Mouse (Mus musculus) embryo, embryonic 10.5 days (tissue): ENCODE data around the gene Aarsd1.
"Not testable (repeated sequence)": the region's sequence is repeated elsewhere in the genome, so short reads cannot be mapped to it uniquely, and the experiment has no call there.

Experiments
- DNase-seq: peaks from one replicate; pipeline ENCODE4 v3.0.0-alpha.2; 2015; ENCODE audit warnings: low spot score

Aarsd1 gene

DNA sequence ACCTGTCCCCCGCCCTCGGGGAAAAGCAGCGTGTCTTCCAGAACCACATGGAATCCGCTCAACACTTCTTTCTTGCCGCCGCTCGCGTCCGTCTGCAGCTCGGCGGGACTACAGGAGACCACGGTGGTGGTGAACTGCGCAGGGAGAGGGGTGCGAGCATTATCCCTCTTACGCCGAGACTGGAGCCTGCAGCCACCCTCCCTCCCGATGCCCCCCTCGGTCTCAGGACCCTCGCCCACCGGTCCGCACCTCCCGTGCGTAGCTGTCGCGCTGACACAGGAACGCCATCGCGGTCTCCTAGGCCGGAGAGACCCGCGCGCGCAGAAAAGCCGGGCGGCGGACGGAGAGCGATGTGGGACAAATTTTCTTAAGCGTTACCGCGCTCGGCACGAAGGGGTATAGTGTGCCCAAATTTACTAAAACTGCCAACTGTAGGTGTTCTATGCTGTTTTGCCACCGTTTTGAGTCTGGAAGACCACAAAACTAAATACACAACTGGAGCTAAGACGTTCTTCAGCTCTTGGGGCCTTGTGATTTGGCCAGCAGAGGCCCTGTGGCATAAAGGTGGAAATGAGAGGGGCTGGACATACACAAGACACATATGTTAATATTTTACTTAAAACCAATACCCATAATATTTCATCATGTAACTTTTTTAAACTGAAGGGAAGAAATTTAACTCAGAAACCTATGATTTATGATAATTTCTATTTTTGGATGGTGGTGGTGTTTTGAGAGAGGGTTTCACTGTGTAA is at the start of gene Aarsd1:
Gene Aarsd1, minus strand, starts transcription at position 515 of the 755 bp plus-strand sequence.
- DNase-seq = peak; percentile 89

DNA sequence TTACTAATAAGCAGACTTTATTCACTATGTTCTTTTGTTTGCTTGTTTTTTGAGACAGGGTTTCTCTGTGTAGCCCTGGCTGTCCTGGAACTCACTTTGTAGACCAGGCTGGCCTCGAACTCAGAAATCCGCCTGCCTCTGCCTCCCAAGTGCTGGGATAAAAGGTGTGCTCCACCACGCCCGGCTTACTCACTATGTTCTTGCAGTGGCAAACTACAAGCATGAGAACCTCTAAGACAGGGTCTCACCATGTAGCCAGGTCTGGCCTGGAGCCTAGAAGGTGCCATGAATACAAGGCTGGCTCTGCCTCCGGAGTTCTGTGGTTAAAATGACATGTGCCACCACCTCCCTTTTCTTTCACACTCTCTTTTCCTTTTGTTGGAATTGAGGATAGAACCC is 49.1 kb upstream of the Aarsd1 start:
- not testable (repeated sequence) for DNase-seq

DNA sequence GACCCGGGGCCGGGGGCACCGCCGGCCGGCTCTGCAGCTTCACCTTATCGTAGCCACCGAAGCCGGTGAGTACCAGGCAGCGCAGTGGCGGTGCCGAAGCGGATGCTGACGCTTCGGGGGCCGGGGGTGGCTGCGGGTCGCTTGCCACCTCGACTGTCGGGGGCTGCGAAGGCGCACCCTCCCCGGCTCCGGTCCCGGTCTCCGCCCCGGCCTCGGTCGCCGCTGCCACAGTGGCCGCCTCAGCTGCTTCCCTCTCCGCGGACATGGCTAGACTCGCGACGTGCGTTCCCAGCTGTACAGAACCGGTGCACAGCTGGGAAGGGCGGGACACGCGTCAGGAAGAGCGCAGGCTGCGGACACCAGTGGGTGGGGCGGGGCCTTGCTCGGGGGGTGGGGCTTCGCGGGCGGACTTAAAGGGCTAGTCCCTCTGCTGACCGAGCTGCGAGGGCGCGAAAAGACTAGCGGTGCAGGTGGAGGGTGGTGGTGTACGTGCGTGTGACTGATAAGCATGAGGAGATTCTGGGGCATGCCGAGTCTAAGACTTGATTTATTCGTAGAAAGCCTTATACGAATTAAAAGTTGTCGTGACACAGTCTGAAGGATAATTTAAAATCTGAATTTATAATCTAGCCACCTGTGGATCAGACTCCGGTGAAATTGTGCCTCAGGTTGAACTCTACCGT is 48.6 kb upstream of the Aarsd1 start, which contains the start of gene Vat1:
Gene Vat1, minus strand, starts transcription at position 362 of the 683 bp plus-strand sequence.
- DNase-seq = peak; percentile 71

DNA sequence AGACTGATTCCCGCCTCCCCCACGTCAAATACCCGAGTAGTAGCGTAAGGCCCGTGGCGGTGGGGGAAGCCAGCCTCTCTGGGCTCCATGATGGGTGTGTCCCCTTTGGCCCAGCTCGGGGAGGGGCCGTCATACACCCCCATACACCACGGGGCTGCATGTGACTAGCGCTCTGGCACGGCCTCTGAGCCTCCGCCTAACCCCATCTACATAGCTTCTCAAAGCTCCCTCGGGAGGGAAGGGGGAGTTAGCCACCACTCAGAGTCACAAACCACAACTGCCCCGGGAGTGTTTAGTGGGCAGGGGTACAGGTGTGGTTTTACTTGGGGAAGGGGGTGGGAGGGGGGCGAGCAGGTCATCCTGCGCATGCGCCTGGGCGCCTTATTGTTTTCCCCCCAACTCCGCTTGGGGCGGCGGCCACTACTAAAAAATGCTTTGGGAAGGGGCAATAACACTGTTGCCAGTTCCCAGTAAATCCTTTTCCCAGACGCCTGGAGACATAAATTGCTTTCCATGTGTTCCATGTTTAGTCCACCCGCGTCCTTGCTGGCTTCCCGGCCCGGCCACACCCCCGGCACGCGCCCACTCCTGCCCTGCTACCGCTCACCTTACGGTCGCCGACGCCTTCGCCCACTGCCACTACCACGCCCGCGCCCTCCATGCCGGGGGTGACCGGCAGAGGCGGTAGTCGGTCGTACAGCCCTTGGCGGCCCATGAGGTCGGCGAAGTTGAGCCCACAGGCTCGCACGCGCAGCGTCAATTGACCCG is 47.9 kb upstream of the Aarsd1 start:
- peak; percentile 74 for DNase-seq

DNA sequence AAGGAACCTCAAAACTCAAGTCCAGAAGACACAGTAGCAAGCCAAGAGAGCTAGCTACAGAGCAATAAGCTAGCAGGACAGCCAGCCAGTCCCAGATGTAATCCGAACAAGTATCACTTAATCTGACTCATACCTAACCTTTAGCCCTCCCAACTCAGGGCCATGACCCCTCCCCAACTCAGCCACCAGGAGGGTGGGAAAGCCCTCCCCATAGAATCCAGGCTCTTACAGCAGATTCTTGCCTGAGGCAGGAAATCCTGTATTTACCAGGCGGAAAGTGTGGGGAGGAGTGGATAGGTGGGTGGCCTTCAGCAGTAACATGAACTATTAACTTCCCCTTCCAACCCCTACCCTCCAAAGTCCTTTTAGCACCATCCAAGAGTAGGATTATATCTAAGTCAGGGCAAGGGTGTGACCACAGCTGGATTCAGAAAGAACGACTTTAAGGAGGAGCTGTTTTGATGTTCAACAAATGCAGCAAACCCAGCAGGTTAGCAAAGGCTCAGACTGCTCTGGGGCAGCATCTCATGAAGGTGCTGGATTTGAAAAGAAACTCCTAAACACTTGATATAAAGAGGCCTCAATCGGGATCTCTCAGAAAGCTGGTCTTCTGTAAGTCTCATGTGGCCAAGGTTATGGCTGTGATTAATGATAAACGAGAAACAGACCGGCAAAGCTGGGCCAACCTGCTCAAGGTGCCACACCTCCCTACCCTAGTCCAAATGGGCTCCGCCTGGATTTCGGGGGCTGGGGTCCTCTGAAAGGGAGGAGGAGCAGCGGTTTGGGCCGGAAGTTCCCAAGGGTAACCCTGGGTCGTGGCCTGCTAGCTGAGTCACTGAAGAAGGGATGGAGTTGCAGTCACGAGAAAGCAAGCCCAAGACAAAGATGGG is 47.0 kb upstream of the Aarsd1 start, which contains the start of gene Rnd2:
Gene Rnd2, plus strand, starts transcription at position 789 of the 890 bp plus-strand sequence.
- no peak for DNase-seq

DNA sequence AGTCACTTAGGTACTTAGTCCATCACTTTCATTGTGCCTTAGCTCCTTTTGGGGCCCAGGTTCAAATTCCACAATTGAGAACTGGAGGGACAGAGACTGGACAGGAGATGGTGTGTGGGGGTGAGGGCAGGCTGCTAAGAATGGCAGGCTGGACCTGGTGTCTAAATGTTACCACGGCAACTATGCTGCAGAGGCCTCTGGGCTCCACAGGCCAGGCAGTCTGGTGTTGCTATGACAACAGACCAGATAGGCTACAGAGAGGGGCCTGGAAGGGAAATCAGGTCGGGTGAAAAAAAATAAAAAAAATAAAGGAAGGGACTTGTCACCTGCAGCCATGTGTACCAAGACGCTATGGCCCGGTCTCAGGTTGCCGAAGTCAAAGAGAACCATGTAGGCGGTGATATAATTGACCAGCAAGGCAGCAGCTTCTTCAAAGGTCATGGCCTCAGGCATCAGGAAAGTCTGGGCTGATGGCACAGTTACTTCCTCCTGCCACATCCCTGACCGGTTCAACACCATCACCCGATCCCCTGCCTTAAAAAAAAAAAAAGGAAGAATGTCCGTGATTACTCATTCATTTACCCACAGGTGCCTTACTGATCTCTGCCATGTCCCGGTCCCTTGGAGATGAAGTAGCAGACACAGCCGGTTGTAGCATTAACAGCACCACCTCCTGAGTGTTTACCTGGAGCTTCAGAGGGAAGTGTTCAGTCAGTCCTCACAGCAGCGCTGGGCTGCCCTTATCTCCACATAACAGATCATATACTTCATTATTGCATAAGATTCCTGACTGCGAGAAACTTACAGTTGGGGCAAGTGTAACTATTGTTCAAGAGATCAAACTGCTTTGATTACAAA is 45.4 kb upstream of the Aarsd1 start:
- DNase-seq = peak; percentile 78

DNA sequence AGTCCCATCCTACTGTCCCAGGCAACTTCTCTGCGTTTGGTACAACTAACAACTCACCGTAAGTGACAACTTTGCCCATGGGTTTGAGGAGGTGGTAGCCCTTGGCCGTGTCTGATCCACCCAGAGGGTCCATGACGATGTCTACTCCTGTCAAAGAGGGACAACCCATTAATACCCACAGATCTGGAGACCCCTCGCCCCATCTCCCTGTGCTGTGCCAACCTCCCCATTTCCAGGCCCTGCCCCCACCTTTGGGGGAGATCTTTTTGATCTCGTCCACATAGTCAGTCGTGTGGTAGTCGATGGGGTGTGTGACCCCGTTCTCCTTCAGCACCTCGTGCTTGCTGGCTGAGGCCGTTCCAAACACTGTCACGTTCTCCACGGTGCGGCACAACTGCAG is 44.7 kb upstream of the Aarsd1 start:
- no peak for DNase-seq

DNA sequence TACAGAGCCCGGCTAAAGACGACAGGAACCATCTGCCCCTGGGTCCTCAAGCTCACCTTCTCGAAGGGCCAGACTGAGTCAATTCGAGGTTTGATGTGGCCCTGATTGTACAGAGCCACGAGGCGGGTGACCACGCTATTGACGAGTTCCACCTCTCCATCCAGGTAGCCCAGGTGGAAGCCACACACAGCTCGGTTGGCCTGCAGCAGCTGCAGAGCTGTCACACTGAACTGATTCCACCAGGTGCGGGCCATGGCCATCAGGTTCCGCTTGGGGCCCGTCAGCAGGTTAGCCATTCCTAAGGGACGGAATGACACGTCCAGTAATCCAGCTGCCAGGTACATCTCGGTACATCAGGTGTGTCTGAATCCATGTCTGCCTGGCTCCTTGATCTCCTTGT is 42.9 kb upstream of the Aarsd1 start:
- no peak for DNase-seq

DNA sequence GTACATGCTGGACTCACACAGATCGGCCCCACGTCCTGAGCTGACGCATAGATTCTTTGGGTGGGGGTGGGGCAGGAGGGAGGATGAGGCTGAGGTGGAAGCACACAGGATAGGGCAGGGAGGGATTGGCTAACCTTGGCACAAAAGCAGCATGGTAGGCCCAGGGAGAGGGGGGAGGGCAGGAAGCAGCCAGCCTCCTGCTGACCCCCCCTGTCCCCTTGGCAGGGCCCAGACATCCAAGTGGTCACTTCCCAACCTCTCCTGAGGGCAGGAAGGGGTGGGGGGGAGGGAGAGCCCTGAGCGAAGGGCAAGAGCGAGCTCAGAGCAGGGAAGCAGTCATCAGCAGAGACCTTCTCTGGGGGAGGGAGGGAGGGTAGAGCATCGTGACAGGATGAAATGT is 42.3 kb upstream of the Aarsd1 start:
- DNase-seq = no peak

DNA sequence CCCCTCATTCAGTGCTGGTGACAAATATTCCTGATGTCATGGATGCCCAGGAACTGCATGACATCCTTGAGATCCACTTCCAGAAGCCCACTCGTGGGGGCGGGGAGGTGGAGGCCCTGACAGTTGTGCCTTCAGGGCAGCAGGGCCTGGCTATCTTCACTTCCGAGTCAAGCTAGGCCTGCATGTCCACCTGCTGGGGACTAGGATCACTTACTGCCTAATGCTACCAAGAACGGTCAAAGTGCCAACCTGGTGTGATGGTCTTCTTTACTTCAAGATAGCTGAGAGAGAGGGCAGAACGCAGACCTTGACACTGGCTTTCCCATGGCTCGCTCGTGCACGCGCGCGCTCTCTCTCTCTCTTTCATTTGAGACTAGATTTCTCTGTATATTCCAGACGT is 40.8 kb upstream of the Aarsd1 start:
- no peak for DNase-seq

DNA sequence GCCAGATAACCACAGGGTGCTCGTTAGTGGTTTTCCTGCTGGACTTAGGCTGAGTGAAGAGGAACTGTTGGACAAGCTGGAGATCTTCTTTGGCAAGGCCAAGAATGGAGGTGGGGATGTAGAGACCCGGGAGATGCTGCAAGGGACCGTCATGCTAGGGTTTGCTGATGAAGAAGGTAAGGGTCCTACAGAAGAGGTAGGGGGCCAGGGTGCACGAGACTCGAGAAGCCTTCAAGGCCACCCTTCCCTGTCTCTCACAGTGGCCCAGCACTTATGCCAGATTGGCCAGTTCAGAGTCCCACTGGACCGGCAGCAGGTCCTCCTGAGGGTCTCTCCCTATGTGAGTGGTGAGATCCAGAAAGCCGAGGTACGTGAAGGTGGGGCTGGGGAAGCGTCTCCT is 40.2 kb upstream of the Aarsd1 start:
- no peak for DNase-seq

DNA sequence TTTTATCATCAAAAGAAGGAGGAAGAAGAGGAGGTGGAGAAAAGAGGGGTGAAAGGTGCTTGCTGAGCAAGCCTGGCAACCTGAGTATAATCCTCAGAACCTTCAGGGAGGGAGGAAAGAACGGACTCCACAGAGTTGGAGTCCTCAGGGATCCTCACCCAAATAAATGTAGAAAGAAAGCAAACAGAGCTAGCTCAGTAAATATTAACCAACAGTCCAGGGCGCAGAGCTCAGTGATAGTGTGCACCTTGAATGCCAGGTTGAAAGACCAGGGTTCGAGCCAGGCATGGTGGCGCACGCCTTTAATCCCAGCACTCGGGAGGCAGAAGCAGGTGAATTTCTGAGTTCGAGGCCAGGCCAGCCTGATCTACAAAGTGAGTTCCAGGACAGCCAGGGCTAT is 38.2 kb upstream of the Aarsd1 start:
- DNase-seq = no peak

DNA sequence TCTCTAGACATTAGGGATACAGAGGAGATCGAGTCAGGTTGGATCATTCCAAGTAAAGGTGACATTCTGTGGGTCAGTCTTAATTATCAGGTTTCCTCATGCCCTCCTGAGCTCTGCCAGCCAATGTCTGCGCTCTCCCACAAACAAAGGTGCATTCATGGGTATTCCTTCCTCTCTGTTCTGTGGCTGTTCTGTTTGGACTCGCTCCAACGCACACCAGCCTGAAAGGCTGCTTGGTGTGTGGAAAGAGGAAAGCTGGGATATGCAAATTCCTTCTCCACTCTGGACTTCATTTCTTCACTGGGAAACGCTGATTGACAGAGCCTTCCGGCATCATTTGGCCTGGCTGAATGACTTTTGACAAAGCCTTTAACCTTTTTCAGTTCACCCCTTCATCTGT is 37.3 kb upstream of the Aarsd1 start:
- DNase-seq = no peak

DNA sequence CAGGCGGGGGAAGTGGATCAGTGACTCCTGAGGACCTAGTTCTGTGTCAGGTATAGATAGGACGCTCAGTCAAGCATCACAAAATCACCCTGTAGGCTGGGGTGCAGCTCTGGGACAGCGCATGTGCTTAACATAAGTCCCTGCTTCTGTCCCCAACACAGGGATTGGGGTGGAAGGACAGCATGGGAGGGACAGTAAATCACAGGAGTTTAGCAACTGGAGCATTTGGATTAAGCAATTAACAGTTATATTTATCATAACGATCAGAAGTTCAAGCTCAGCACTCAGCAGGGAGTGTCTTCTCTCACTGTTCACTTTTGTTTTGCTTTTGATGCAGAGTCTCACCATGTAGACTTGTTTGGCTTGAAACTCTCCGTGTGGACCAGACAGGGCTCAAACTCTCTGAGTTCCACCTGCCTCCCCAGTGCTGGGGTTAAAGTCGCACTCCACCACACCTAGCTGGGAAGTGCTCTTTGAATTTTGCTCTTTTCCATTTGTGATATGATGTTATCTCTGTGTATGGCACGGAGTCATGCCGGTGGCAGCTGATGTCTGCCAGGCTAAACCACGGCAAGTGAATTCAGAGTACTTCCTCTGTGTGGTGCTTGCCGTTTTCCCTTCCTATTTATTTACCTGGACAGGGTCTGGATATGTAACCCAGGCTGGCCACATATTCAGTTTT is 34.8 kb upstream of the Aarsd1 start:
- no peak for DNase-seq

DNA sequence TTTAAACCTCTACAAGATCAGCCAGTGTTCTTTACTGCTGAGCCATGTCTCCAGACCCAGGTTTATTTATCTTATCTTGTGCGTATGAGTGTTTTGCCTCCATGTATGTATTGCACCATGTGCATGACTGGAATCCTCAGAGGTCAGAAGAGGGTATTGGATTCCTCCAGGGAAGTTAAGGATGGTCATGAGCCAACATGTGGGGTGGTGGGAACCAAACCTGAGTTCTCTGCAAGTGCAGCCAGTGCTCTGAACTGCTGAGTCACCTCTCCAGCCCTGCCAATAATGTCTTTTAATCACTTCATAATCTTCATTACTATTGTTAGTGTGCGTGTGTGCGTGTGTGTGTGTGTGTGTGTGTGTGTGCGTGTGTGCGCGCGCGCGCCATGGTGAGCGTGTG is 34.1 kb upstream of the Aarsd1 start:
- DNase-seq = no peak

DNA sequence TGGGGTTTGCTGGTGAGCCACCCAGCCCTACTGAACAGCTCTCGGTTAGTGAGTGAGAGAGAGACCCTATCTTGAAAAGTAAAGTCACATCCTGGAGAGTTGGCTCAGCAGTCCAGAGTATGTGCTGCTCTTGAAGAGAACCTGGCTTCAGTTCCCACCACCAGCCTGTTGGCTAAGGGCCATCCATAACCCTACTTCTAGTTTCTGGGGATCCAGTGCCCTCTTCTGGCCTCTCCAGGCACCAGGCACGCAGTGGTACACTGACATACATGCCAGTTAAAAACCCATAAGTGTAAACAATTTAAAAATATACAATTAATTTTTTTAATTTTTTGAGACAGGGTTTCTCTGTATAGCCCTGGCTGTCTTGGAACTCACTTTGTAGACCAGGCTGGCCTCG is 33.0 kb upstream of the Aarsd1 start:
- DNase-seq = no peak

DNA sequence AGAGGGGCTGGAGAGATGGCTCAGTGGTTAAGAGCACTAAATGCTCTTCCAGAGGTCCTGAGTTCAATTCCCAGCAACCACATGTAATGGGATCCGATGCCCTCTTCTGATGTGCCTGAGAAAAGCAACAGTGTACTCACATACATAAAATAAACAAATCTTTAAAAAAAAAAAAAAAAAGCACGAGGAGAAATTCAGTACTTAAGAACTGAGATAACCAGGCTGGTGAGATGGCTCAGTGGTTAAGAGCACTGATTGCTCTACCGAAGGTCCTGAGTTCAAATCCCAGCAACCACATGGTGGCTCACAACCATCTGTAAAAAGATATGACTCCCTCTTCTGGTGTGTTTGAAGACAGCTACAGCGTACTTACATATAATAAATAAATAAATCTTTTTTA is 32.2 kb upstream of the Aarsd1 start:
- not testable (repeated sequence) for DNase-seq

DNA sequence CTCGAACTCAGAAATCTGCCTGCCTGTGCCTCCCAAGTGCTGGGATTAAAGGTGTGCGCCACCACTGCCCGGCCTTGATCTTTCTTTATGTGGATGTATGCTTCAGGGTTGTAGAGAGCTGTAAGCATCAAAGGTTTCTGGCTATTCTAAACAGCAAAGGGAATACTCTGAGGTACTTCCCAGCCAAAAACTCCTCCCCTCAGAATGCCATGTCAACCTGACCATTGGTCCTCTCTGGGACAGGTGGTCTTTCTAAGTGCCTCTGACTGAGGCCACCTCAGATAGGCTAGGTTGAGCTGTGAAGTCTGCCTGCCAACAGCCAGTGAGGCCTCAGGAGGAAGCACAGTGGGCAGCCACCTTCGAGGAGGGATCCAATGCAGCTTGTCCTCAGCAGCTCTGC is 31.5 kb upstream of the Aarsd1 start:
- no peak for DNase-seq

DNA sequence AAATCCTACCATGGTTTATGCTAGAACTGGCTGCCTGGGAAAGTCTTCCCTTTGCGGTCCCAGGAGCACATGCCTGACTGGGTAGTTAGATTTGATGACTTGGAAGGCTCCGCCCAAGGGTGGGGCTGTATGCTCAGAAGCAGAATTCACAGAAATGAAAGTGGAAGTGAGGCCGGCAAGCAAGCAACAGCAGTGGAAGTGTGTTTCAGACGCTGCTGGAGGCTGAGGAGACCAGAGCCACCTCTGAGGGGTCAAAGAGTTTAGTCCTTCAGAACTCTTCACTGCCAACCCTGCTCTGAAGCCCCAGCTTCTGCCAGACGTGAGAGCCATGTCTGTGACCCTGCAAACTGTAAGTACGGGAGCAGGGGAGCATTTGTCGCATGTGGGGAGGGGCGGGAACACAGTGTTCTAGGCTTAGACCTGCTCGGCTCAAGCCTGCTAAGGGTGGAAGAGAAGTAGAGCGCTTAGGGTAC is 30.9 kb upstream of the Aarsd1 start, which contains the start of gene Ifi35:
Gene Ifi35, plus strand, starts transcription at position 134 of the 473 bp plus-strand sequence.
- DNase-seq = peak; percentile 49

DNA sequence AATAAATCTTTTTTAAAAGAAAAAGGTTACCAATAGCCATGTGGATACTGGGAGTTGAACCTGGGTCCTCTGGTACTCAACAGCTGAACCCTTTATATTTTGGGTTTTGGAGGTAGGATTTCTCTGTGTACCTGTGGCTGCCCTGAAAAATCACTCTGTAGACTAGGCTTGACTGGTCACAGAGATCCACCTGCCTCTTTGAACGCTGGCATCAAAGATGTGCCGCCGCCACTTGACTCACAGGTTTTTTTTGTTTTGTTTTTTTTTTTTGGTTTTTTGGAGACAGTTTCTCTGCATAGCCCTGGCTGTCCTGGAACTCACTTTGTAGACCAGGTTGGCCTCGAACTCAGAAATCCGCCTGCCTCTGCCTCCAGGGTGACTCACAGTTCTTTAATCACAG is 30.4 kb upstream of the Aarsd1 start:
- DNase-seq = no peak
